Mouse (Mus musculus) embryonic facial prominence, embryonic 13.5 days (tissue): ENCODE data around the gene Pnpo. TPM values are rescaled to one million over a fixed set of nuclear protein-coding genes. Genes with fewer than 3 reads are reported as not detected.

Experiments
- ATAC-seq: fragments of 200-750 bp; cut with Nextera tagmentation; 2 replicates; pipeline ENCODE4 v1.8.0; 2017; ENCODE audit warnings: low read depth; ENCODE audit not compliant: insufficient number of reproducible peaks, insufficient read depth, low FRiP score, low TSS enrichment
- H3K27ac ChIP-seq: fragments of 300-500 bp; sonication (generic); 2 replicates; pipeline ENCODE4 v1.5.1; 2015; ENCODE audit warnings: moderate library complexity, mild to moderate bottlenecking, inconsistent platforms
- H3K27me3 ChIP-seq: fragments of 300-500 bp; sonication (generic); 2 replicates; pipeline ENCODE4 v1.6.1; 2015; ENCODE audit warnings: mild to moderate bottlenecking, inconsistent platforms
- H3K36me3 ChIP-seq: fragments of 300-500 bp; sonication (generic); 2 replicates; pipeline ENCODE4 v1.6.1; 2015; ENCODE audit warnings: mild to moderate bottlenecking, inconsistent platforms
- H3K4me1 ChIP-seq: fragments of 300-500 bp; sonication (generic); 2 replicates; pipeline ENCODE4 v1.6.1; 2015; ENCODE audit warnings: inconsistent platforms
- H3K4me2 ChIP-seq: fragments of 300-500 bp; sonication (generic); 2 replicates; pipeline ENCODE4 v1.6.1; 2015; ENCODE audit warnings: moderate library complexity, mild to moderate bottlenecking, inconsistent platforms
- H3K4me3 ChIP-seq: fragments of 300-500 bp; sonication (generic); 2 replicates; pipeline ENCODE4 v1.5.1; 2015; ENCODE audit warnings: mild to moderate bottlenecking, inconsistent platforms
- H3K9ac ChIP-seq: fragments of 300-500 bp; sonication (generic); 2 replicates; pipeline ENCODE4 v1.6.1; 2015; ENCODE audit warnings: mild to moderate bottlenecking, inconsistent platforms
- H3K9me3 ChIP-seq: fragments of 300-500 bp; sonication (generic); 2 replicates; pipeline ENCODE4 v1.6.1; 2016; ENCODE audit warnings: inconsistent platforms
- WGBS: fragments of 180-500 bp; shearing (Covaris S2); methylation state at CpG from one replicate; pipeline ENCODE4 v1.1.7; 2015; ENCODE audit warnings: mixed read lengths; 5-methylcytosine and 5-hydroxymethylcytosine counted together
- polyA plus RNA-seq: library from polyadenylated mRNA; unstranded; fragments of >200 nt; fragmentation: Nextera tagmentation; extraction: Ambion mirVana; gene quantifications from 2 replicates; pipeline ENCODE4 v1.2.1, GENCODE M21; 2015

Gene Pnpo
- polyA plus RNA-seq: 19.9 and 27.9 TPM in 2 replicates

- Histone ChIP-seq H3K27me3 (no peaks in the 10 kb centered on the region), H3K36me3 (no peaks in the 10 kb centered on the region), H3K27ac (no peak within 1 kb of the TSS), H3K4me2 (peak within 1 kb of the TSS; percentile 95), H3K4me3 (peak within 1 kb of the TSS; percentile 60), H3K4me1 (peaks cover 31% of the 10 kb centered on the region), H3K9ac (peak within 1 kb of the TSS; percentile 73), H3K9me3 (no peaks in the 10 kb centered on the region)
- peak; percentile 95 for ATAC-seq
- under 1% methylated on average over 29 of the region's 29 CpGs for WGBS
Measured at GRCm38 (mm10) chr11:96943746-96944304, at the start of gene Pnpo. TSS of gene Pnpo (minus strand) at chr11:96943986.

GRCm38 (mm10) chr11:96992722-96993311, 49.0 kb upstream of the Pnpo start:
- peaks cover 26% of the 10 kb centered on the region for H3K4me1 ChIP-seq
- H3K4me3 ChIP-seq: no peak overlapping the region
- H3K9ac ChIP-seq: 0 out of 2 replicates have a peak overlapping the region, but pooled peaks have one; percentile 27
- no peak overlapping the region for H3K4me2 ChIP-seq
- 26% methylated on average over 8 of the region's 8 CpGs for WGBS
- H3K27me3 ChIP-seq: peaks cover 53% of the 10 kb centered on the region
- no peaks in the 10 kb centered on the region for H3K36me3 ChIP-seq
- no peak overlapping the region for H3K27ac ChIP-seq
- no peak; the same call in 1 of the 2 replicates for ATAC-seq
- H3K9me3 ChIP-seq: no peaks in the 10 kb centered on the region

GRCm38 (mm10) chr11:96991501-96991900, 47.7 kb upstream of the Pnpo start:
- ATAC-seq: no peak
- no peak overlapping the region for H3K4me3 ChIP-seq
- H3K36me3 ChIP-seq: no peaks in the 10 kb centered on the region
- H3K9me3 ChIP-seq: no peaks in the 10 kb centered on the region
- WGBS: 81% methylated on average over 5 of the region's 5 CpGs
- no peak overlapping the region for H3K9ac ChIP-seq
- H3K27ac ChIP-seq: no peak overlapping the region
- H3K27me3 ChIP-seq: peaks cover 52% of the 10 kb centered on the region
- H3K4me1 ChIP-seq: peaks cover 19% of the 10 kb centered on the region
- H3K4me2 ChIP-seq: no peak overlapping the region

GRCm38 (mm10) chr11:96987873-96988655, 44.3 kb upstream of the Pnpo start:
- Histone ChIP-seq H3K4me1 (peaks cover 11% of the 10 kb centered on the region; the same call in 1 of the 2 replicates), H3K9ac (peak overlapping the region; percentile 49), H3K27me3 (peaks cover 63% of the 10 kb centered on the region), H3K4me2 (peak overlapping the region; percentile 63), H3K9me3 (no peaks in the 10 kb centered on the region), H3K27ac (no peak overlapping the region), H3K4me3 (peak overlapping the region; percentile 35), H3K36me3 (no peaks in the 10 kb centered on the region)
- ATAC-seq: no peak
- WGBS: 6% methylated on average over 31 of the region's 31 CpGs

- no peak for ATAC-seq
- Histone ChIP-seq H3K9ac (no peak overlapping the region), H3K36me3 (no peaks in the 10 kb centered on the region), H3K27me3 (peaks cover 53% of the 10 kb centered on the region), H3K4me2 (no peak overlapping the region), H3K9me3 (no peaks in the 10 kb centered on the region), H3K4me1 (peaks cover 18% of the 10 kb centered on the region; the same call in 1 of the 2 replicates), H3K4me3 (no peak overlapping the region), H3K27ac (no peak overlapping the region)
- WGBS: 53% methylated on average over 3 of the region's 3 CpGs
Measured at GRCm38 (mm10) chr11:96986463-96986862, 42.7 kb upstream of the Pnpo start.

GRCm38 (mm10) chr11:96984903-96985302, 41.1 kb upstream of the Pnpo start:
- Histone ChIP-seq H3K4me1 (peaks cover 18% of the 10 kb centered on the region; the same call in 1 of the 2 replicates), H3K27me3 (peaks cover 53% of the 10 kb centered on the region), H3K4me2 (no peak overlapping the region), H3K4me3 (no peak overlapping the region), H3K9me3 (no peaks in the 10 kb centered on the region), H3K36me3 (no peaks in the 10 kb centered on the region), H3K27ac (no peak overlapping the region; the same call in 1 of the 2 replicates), H3K9ac (no peak overlapping the region)
- no peak for ATAC-seq
- 24% methylated on average over 4 of the region's 4 CpGs for WGBS

GRCm38 (mm10) chr11:96982859-96983258, 39.1 kb upstream of the Pnpo start, which contains the start of gene Sp2:
TSS of gene Sp2 (minus strand) at chr11:96982959.
- no peaks in the 10 kb centered on the region for H3K9me3 ChIP-seq
- 0 out of 2 replicates have a peak within 1 kb of the TSS, but pooled peaks have one; percentile 11 for H3K9ac ChIP-seq
- WGBS: 75% methylated on average over 7 of the region's 7 CpGs
- peaks cover 44% of the 10 kb centered on the region for H3K27me3 ChIP-seq
- H3K4me3 ChIP-seq: no peak within 1 kb of the TSS; the same call in 1 of the 2 replicates
- H3K27ac ChIP-seq: no peak within 1 kb of the TSS
- no peaks in the 10 kb centered on the region for H3K36me3 ChIP-seq
- ATAC-seq: no peak
- H3K4me1 ChIP-seq: peaks cover 18% of the 10 kb centered on the region
- peak within 1 kb of the TSS; percentile 37 for H3K4me2 ChIP-seq

- Histone ChIP-seq H3K27me3 (peaks cover 39% of the 10 kb centered on the region), H3K27ac (no peak overlapping the region), H3K36me3 (no peaks in the 10 kb centered on the region), H3K4me2 (peak overlapping the region; percentile 37), H3K9me3 (no peaks in the 10 kb centered on the region), H3K9ac (no peak overlapping the region), H3K4me1 (peaks cover 14% of the 10 kb centered on the region), H3K4me3 (no peak overlapping the region; the same call in 1 of the 2 replicates)
- no peak for ATAC-seq
- 2% methylated on average over 7 of the region's 7 CpGs for WGBS
Measured at GRCm38 (mm10) chr11:96982355-96982754, 38.6 kb upstream of the Pnpo start.

GRCm38 (mm10) chr11:96981461-96981860, 37.7 kb upstream of the Pnpo start:
- H3K27ac ChIP-seq: no peak overlapping the region
- H3K4me2 ChIP-seq: no peak overlapping the region
- no peak for ATAC-seq
- H3K9ac ChIP-seq: no peak overlapping the region
- no peaks in the 10 kb centered on the region for H3K36me3 ChIP-seq
- peaks cover 16% of the 10 kb centered on the region for H3K4me1 ChIP-seq
- peaks cover 32% of the 10 kb centered on the region for H3K27me3 ChIP-seq
- WGBS: 73% methylated on average over 15 of the region's 15 CpGs
- no peak overlapping the region for H3K4me3 ChIP-seq
- no peaks in the 10 kb centered on the region for H3K9me3 ChIP-seq

GRCm38 (mm10) chr11:96980021-96980420, 36.2 kb upstream of the Pnpo start:
- 68% methylated on average over 5 of the region's 5 CpGs for WGBS
- no peak overlapping the region for H3K27ac ChIP-seq
- peaks cover 29% of the 10 kb centered on the region for H3K4me1 ChIP-seq
- peaks cover 19% of the 10 kb centered on the region for H3K27me3 ChIP-seq
- no peak overlapping the region for H3K4me3 ChIP-seq
- 0 out of 2 replicates have a peak overlapping the region, but pooled peaks have one; percentile 40 for H3K9ac ChIP-seq
- ATAC-seq: no peak
- no peaks in the 10 kb centered on the region for H3K36me3 ChIP-seq
- no peak overlapping the region for H3K4me2 ChIP-seq
- H3K9me3 ChIP-seq: no peaks in the 10 kb centered on the region

GRCm38 (mm10) chr11:96979329-96979728, 35.5 kb upstream of the Pnpo start:
- Histone ChIP-seq H3K27me3 (peaks cover 12% of the 10 kb centered on the region), H3K9me3 (no peaks in the 10 kb centered on the region), H3K36me3 (no peaks in the 10 kb centered on the region), H3K27ac (no peak overlapping the region), H3K4me3 (no peak overlapping the region), H3K9ac (no peak overlapping the region), H3K4me1 (peaks cover 31% of the 10 kb centered on the region), H3K4me2 (no peak overlapping the region)
- WGBS: 74% methylated on average over 7 of the region's 7 CpGs
- no peak for ATAC-seq
